Mouse (Mus musculus) testis, adult 2 months (tissue): ENCODE data around the gene Cul3.

ENCODE experiments used
- CTCF ChIP-seq: fragments of 200-500 bp; IDR thresholded peaks from 2 replicates; pipeline ENCODE4 v1.5.1; 2012; ENCODE audit warnings: low read depth, mild to moderate bottlenecking, inconsistent platforms, low read length, moderate library complexity; ENCODE audit not compliant: control insufficient read depth, insufficient read depth, insufficient replicate concordance
- POLR2A ChIP-seq: fragments of 200-500 bp; IDR thresholded peaks from 2 replicates; pipeline ENCODE4 v1.6.1; 2012; ENCODE audit warnings: low read depth, mild to moderate bottlenecking, inconsistent platforms, low read length, moderate library complexity; ENCODE audit not compliant: control insufficient read depth

GRCm38 (mm10) chr1:80389518-80389917 lies 49.2 kb upstream of the Cul3 start:
- no peak for TF ChIP-seq CTCF
- TF ChIP-seq POLR2A = no peak
